Mouse (Mus musculus): ENCODE data around the gene Trafd1.

DNA sequence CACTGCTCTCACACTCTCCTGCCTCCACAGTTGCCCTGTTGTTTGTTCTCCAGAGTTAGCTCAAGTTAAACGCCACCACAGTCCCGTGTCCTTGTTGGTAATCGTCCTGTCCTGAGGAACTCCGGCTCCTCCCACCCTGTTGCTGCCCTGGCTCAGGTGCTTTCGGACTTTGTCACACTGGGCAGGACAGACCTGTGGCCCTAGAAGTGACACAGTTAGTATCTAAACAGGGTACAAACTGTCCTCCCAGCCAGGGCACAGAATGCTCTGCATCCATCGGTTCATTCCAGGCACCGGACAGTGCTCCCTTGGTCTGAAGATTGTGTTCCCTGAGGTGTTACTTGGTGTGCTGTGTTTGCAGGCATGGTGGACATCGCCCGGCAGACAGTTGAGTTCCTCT is 51.5 kb downstream of the Trafd1 start:
- TF ChIP-seq CTCF (IDR thresholded peaks at IDR 0.05) = no peak
- no peak for TF ChIP-seq EP300 (IDR thresholded peaks at IDR 0.05)
